Mouse (Mus musculus) megakaryocyte, embryonic 14.5 days (primary cell): ENCODE measurements around the gene Gsdmc3. TPM values are rescaled to one million over a fixed set of nuclear protein-coding genes. Genes with fewer than 3 reads are reported as not detected.
A peak's percentile ranks its signal among the peaks of the same experiment; 100 is the strongest.
"Not testable (repeated sequence)": the region's sequence is repeated elsewhere in the genome, so short reads cannot be mapped to it uniquely, and the experiment has no call there.

Experiments used
- H3K27me3 ChIP-seq: replicated peaks from 2 replicates; pipeline ENCODE3; 2012; ENCODE audit warnings: inconsistent platforms
- H3K36me3 ChIP-seq: replicated peaks from 2 replicates; pipeline ENCODE3; 2012; ENCODE audit warnings: low read length, inconsistent platforms, mixed read lengths
- H3K4me1 ChIP-seq: 2 replicates; pipeline ENCODE4 v1.6.1; 2012; ENCODE audit warnings: inconsistent platforms
- H3K4me3 ChIP-seq: replicated peaks from 2 replicates; pipeline ENCODE3; 2012; ENCODE audit warnings: moderate library complexity, mild to moderate bottlenecking, inconsistent platforms
- H3K9me3 ChIP-seq: 2 replicates; pipeline ENCODE4 v1.6.1; 2012; ENCODE audit warnings: inconsistent platforms
- FLI1 ChIP-seq: IDR thresholded peaks from 2 replicates; pipeline ENCODE4 v1.6.1; 2012; ENCODE audit warnings: low read length, inconsistent platforms, mixed read lengths
- GATA1 ChIP-seq: IDR thresholded peaks from 3 replicates; pipeline ENCODE4 v1.6.1; 2012; ENCODE audit warnings: mixed read lengths, low read length, inconsistent platforms, borderline replicate concordance
- polyA plus RNA-seq: library from polyadenylated mRNA; stranded (reverse); fragments of >175 nt; gene quantifications from 2 replicates; pipeline ENCODE4 v1.2.3, GENCODE M21; 2012; ENCODE audit warnings: low replicate concordance; ENCODE audit not compliant: insufficient read depth

Gene Gsdmc3
- polyA plus RNA-seq = not detected in 2 replicates

GRCm38 (mm10) chr15:63878458-63878857 lies at the start of gene Gsdmc3:
Gene Gsdmc3 (minus strand): TSS chr15:63878558.
- not testable (repeated sequence) for H3K4me1 ChIP-seq, H3K9me3 ChIP-seq

GRCm38 (mm10) chr15:63926201-63926600 lies 47.8 kb upstream of the Gsdmc3 start:
- peaks cover 19% of the 10 kb centered on the region for H3K4me1 ChIP-seq
- peaks cover 32% of the 10 kb centered on the region for H3K36me3 ChIP-seq
- no peak for TF ChIP-seq FLI1
- TF ChIP-seq GATA1 = no peak
- H3K27me3 ChIP-seq = peaks cover 14% of the 10 kb centered on the region
- no peak overlapping the region for H3K4me3 ChIP-seq
- no peaks in the 10 kb centered on the region for H3K9me3 ChIP-seq

More at GRCm38 (mm10) chr15:63878458-63878857, at the start of gene Gsdmc3:
- not testable (repeated sequence) for H3K36me3 ChIP-seq, H3K4me3 ChIP-seq, H3K27me3 ChIP-seq

GRCm38 (mm10) chr15:63924484-63924883 lies 46.1 kb upstream of the Gsdmc3 start:
- no peak overlapping the region for H3K4me3 ChIP-seq
- TF ChIP-seq GATA1 (no peak), FLI1 (no peak)
- peaks cover 19% of the 10 kb centered on the region for H3K4me1 ChIP-seq
- H3K27me3 ChIP-seq = peaks cover 14% of the 10 kb centered on the region
- peaks cover 15% of the 10 kb centered on the region for H3K36me3 ChIP-seq
- no peaks in the 10 kb centered on the region for H3K9me3 ChIP-seq

- H3K4me3 ChIP-seq, H3K9me3 ChIP-seq, H3K36me3 ChIP-seq: not testable (repeated sequence)
- Histone ChIP-seq H3K27me3 (peaks cover 14% of the 10 kb centered on the region), H3K4me1 (peaks cover 19% of the 10 kb centered on the region)
These were observed 43.3 kb upstream of the Gsdmc3 start for GRCm38 (mm10) chr15:63921618-63922017.

GRCm38 (mm10) chr15:63919728-63920127 lies 41.4 kb upstream of the Gsdmc3 start:
- H3K27me3 ChIP-seq = peaks cover 14% of the 10 kb centered on the region
- not testable (repeated sequence) for H3K4me3 ChIP-seq, H3K9me3 ChIP-seq, H3K4me1 ChIP-seq, H3K36me3 ChIP-seq

GRCm38 (mm10) chr15:63916584-63916983 lies 38.2 kb upstream of the Gsdmc3 start:
- H3K4me3 ChIP-seq, H3K27me3 ChIP-seq, H3K9me3 ChIP-seq, H3K36me3 ChIP-seq, H3K4me1 ChIP-seq: not testable (repeated sequence)

GRCm38 (mm10) chr15:63912197-63912596 lies 33.8 kb upstream of the Gsdmc3 start, which contains the start of gene Gsdmc4:
Gene Gsdmc4 (minus strand): TSS chr15:63912297.
- not testable (repeated sequence) for H3K4me1 ChIP-seq, H3K27me3 ChIP-seq, H3K9me3 ChIP-seq, H3K4me3 ChIP-seq, H3K36me3 ChIP-seq

GRCm38 (mm10) chr15:63909896-63910295 lies 31.5 kb upstream of the Gsdmc3 start:
- H3K4me3 ChIP-seq, H3K9me3 ChIP-seq, H3K4me1 ChIP-seq, H3K36me3 ChIP-seq, H3K27me3 ChIP-seq: not testable (repeated sequence)

- H3K36me3 ChIP-seq, H3K4me1 ChIP-seq, H3K27me3 ChIP-seq, H3K9me3 ChIP-seq: not testable (repeated sequence)
- peak overlapping the region; percentile 81 for H3K4me3 ChIP-seq
These were observed 17.4 kb upstream of the Gsdmc3 start for GRCm38 (mm10) chr15:63895560-63896353.

- not testable (repeated sequence) for H3K4me3 ChIP-seq, H3K27me3 ChIP-seq, H3K9me3 ChIP-seq, H3K36me3 ChIP-seq, H3K4me1 ChIP-seq
These were observed 10.1 kb upstream of the Gsdmc3 start for GRCm38 (mm10) chr15:63888440-63888839.

- H3K4me3 ChIP-seq, H3K9me3 ChIP-seq, H3K36me3 ChIP-seq, H3K4me1 ChIP-seq, H3K27me3 ChIP-seq: not testable (repeated sequence)
These were observed 9.6 kb upstream of the Gsdmc3 start for GRCm38 (mm10) chr15:63887949-63888348.

- not testable (repeated sequence) for H3K9me3 ChIP-seq, H3K4me1 ChIP-seq, H3K27me3 ChIP-seq, H3K36me3 ChIP-seq, H3K4me3 ChIP-seq
These were observed 2.2 kb downstream of the Gsdmc3 start for GRCm38 (mm10) chr15:63876160-63876559.

GRCm38 (mm10) chr15:63861965-63862364 lies 16.4 kb downstream of the Gsdmc3 start:
- not testable (repeated sequence) for H3K36me3 ChIP-seq, H3K4me3 ChIP-seq, H3K4me1 ChIP-seq, H3K27me3 ChIP-seq, H3K9me3 ChIP-seq
